Mouse (Mus musculus) liver, adult 2 months (tissue): Measurements from ENCODE around the gene Ssbp2. TPM values are rescaled to one million over a fixed set of nuclear protein-coding genes. Genes with fewer than 3 reads are reported as not detected.

Experiments
- DNase-seq: peaks from one replicate; pipeline ENCODE4 v3.0.0-alpha.2; 2011; ENCODE audit warnings: low read depth, low spot score; ENCODE audit errors: extremely low read depth
- H3K27ac ChIP-seq: fragments of 200-500 bp; replicated peaks from 2 replicates; pipeline ENCODE4 v1.5.1; 2012; ENCODE audit warnings: low read depth, mild to moderate bottlenecking, control low read depth, inconsistent platforms, low read length; ENCODE audit not compliant: insufficient read depth
- H3K27me3 ChIP-seq: fragments of 200-500 bp; 2 replicates; pipeline ENCODE4 v1.6.1; 2012; ENCODE audit warnings: mild to moderate bottlenecking, moderate library complexity, low read length, inconsistent platforms; ENCODE audit not compliant: control insufficient read depth, insufficient read depth
- H3K36me3 ChIP-seq: fragments of 200-500 bp; 2 replicates; pipeline ENCODE4 v1.6.1; 2012; ENCODE audit warnings: low read length, inconsistent platforms; ENCODE audit not compliant: control insufficient read depth, insufficient read depth
- H3K4me1 ChIP-seq: fragments of 200-500 bp; 2 replicates; pipeline ENCODE4 v1.6.1; 2011; ENCODE audit warnings: low read length; ENCODE audit not compliant: control insufficient read depth, insufficient read depth
- H3K4me3 ChIP-seq: fragments of 200-500 bp; 2 replicates; pipeline ENCODE4 v1.5.1; 2011; ENCODE audit warnings: low read depth, mild to moderate bottlenecking, control low read depth, low read length, moderate library complexity; ENCODE audit not compliant: insufficient read depth
- H3K79me2 ChIP-seq: fragments of 200-500 bp; 2 replicates; pipeline ENCODE4 v1.6.1; 2012; ENCODE audit warnings: inconsistent platforms, mild to moderate bottlenecking, low read length, moderate library complexity; ENCODE audit not compliant: control insufficient read depth, insufficient read depth
- H3K9ac ChIP-seq: fragments of 200-500 bp; 2 replicates; pipeline ENCODE4 v1.6.1; 2012; ENCODE audit warnings: low read depth, mild to moderate bottlenecking, control low read depth, inconsistent platforms, low read length
- CTCF ChIP-seq: fragments of 200-500 bp; IDR thresholded peaks from 2 replicates; pipeline ENCODE4 v1.5.1; 2011; ENCODE audit warnings: low read depth, low read length, control low read depth
- POLR2A ChIP-seq: fragments of 200-500 bp; IDR thresholded peaks from 2 replicates; pipeline ENCODE4 v1.6.1; 2011; ENCODE audit warnings: low read length, control low read depth; ENCODE audit not compliant: insufficient read depth; ENCODE audit errors: extremely low read depth
- WGBS: fragments of 180-500 bp; shearing (Covaris S2); methylation state at CpG from one replicate; pipeline ENCODE4 v1.1.7; 2018; 5-methylcytosine and 5-hydroxymethylcytosine counted together
- polyA plus RNA-seq: library from polyadenylated mRNA; depleted of rRNA; stranded (reverse); fragments of >200 nt; gene quantifications from 2 replicates; pipeline ENCODE4 v1.2.3, GENCODE M21; 2012
- total RNA-seq: library from RNA; depleted of rRNA; stranded (reverse); fragments of >200 nt; gene quantifications from 2 replicates; pipeline ENCODE4 v1.2.3, GENCODE M21; 2014

Gene Ssbp2
- total and polyA plus RNA-seq, 2 experiments: 1.2 to 1.7 TPM

DNA sequence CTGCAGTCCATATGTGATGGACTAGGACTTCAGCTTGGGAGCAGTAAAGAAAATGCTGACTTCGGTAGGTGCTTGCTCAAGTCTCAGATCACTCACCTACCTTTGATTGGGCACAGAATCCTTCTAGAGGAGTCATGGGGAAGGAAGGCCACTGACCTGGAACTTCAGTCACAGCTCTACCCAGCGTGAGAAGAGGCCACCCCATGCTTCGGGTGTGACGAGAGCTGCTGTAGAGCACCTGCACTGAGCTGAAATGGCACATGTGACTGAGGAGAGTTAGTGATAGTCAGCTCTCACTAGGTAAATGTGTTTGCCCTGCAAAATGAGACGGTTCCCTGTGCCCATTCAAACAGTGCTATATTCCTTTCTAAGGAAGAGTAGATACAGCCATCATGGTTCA is 230.0 kb downstream of the Ssbp2 start:
- H3K27me3 ChIP-seq: no peaks in the 10 kb centered on the region
- no peaks in the 10 kb centered on the region for H3K4me1 ChIP-seq
- no peak overlapping the region for H3K9ac ChIP-seq
- no peaks in the 10 kb centered on the region for H3K36me3 ChIP-seq
- WGBS: 85% methylated on average over 5 of the region's 5 CpGs
- no peak for DNase-seq
- no peak overlapping the region for H3K4me3 ChIP-seq
- no peak overlapping the region for H3K27ac ChIP-seq
- no peaks in the 10 kb centered on the region for H3K79me2 ChIP-seq
- TF ChIP-seq POLR2A (no peak), CTCF (no peak)

DNA sequence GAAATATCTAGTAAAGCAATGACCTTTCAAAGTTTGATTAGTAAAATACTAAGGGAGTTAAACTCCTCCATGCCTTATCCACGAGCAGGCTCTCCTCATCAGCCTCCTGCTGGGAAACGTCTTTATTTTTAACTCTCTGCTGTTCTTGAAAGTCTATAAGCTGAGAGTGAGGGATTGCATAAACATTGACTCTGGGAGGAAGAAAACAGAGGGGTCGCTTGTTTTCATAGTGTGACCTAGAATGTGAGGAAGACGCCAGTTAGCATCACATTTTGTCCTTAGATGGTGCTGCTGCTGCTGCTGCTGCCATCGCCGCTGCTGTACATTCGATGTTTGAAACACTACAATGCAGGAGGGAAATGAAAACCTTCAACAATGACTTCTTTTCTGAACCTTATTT is 233.5 kb downstream of the Ssbp2 start:
- no peaks in the 10 kb centered on the region for H3K79me2 ChIP-seq
- no peak for DNase-seq
- H3K36me3 ChIP-seq: no peaks in the 10 kb centered on the region
- no peak overlapping the region for H3K9ac ChIP-seq
- H3K27me3 ChIP-seq: no peaks in the 10 kb centered on the region
- H3K4me3 ChIP-seq: no peak overlapping the region
- H3K4me1 ChIP-seq: no peaks in the 10 kb centered on the region
- no peak overlapping the region for H3K27ac ChIP-seq
- WGBS: 81% methylated on average over 7 of the region's 7 CpGs
- TF ChIP-seq POLR2A: no peak
- TF ChIP-seq CTCF: no peak

DNA sequence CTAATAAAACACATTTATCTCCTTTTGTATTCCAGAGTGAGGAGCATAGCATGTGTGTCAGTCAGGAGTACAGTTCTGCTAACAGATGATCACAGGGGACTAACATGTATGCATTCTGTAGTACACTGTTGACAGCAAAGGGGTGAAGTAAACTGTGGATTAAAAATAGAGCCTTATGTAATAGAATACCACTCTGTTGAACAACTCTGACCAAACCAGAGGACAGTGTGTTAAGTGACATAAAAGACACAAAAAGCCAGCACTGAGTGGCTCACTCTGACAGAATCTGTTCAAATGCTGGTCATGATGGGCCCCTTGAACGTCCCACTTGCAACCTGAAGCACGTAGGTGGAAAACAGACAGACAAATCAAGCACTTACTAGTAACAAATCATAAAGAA is 235.3 kb downstream of the Ssbp2 start:
- Histone ChIP-seq H3K27me3 (no peaks in the 10 kb centered on the region), H3K27ac (no peak overlapping the region), H3K4me3 (no peak overlapping the region), H3K79me2 (no peaks in the 10 kb centered on the region), H3K36me3 (no peaks in the 10 kb centered on the region), H3K9ac (no peak overlapping the region), H3K4me1 (no peaks in the 10 kb centered on the region)
- DNase-seq: no peak
- TF ChIP-seq POLR2A (no peak), CTCF (no peak)
- WGBS: 95% methylated on average over 2 of the region's 2 CpGs

- H3K36me3 ChIP-seq: no peaks in the 10 kb centered on the region
- H3K79me2 ChIP-seq: no peaks in the 10 kb centered on the region
- no peak overlapping the region for H3K27ac ChIP-seq
- no peak overlapping the region for H3K9ac ChIP-seq
- H3K27me3 ChIP-seq: no peaks in the 10 kb centered on the region
- WGBS: 22% methylated on average over 2 of the region's 2 CpGs
- H3K4me3 ChIP-seq: no peak overlapping the region
- DNase-seq: peak; percentile 25
- no peaks in the 10 kb centered on the region for H3K4me1 ChIP-seq
- TF ChIP-seq POLR2A (no peak), CTCF (no peak)
Observed at GRCm38 (mm10) chr13:91696109-91696645, 236.1 kb downstream of the Ssbp2 start.

DNA sequence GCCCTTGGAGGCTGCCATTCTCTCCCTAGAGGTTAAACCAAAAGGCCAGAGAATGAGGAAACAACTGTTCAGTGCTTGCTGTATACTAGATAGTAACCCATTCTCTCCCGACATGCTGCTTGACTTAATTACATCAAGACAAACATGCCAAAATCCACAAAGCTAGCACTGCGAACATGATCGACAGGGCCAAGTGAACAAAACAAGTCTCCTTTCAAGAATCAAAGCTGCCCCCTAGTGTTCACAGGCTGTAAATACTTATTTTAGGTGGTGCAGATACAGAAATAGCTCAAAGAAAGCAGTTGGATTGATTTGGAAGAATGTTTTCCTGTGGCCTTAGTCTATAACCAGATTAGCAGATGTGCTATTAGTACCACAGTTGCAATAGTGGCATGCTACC is 236.9 kb downstream of the Ssbp2 start:
- Histone ChIP-seq H3K27me3 (no peaks in the 10 kb centered on the region), H3K4me3 (no peak overlapping the region), H3K9ac (no peak overlapping the region), H3K27ac (no peak overlapping the region), H3K79me2 (no peaks in the 10 kb centered on the region), H3K36me3 (no peaks in the 10 kb centered on the region), H3K4me1 (no peaks in the 10 kb centered on the region)
- peak; percentile 51 for DNase-seq
- TF ChIP-seq CTCF (peak; percentile 29; the same call in 1 of the 2 replicates), POLR2A (no peak)
- WGBS: 18% methylated on average over 3 of the region's 3 CpGs

GRCm38 (mm10) chr13:91702337-91702736 is 242.3 kb downstream of the Ssbp2 start:
- Histone ChIP-seq H3K79me2 (no peaks in the 10 kb centered on the region), H3K4me1 (no peaks in the 10 kb centered on the region), H3K36me3 (no peaks in the 10 kb centered on the region), H3K9ac (no peak overlapping the region), H3K27ac (no peak overlapping the region), H3K27me3 (no peaks in the 10 kb centered on the region), H3K4me3 (no peak overlapping the region)
- TF ChIP-seq POLR2A (no peak), CTCF (no peak)
- 69% methylated on average over 6 of the region's 6 CpGs for WGBS
- DNase-seq: no peak
